Mouse (Mus musculus): ENCODE data around the gene 2310022A10Rik. TPM values are rescaled to one million over a fixed set of nuclear protein-coding genes. Genes with fewer than 3 reads are reported as not detected.
A peak's percentile ranks its signal among the peaks of the same experiment; 100 is the strongest.

The 2310022A10Rik gene
- polyA plus RNA-seq, 1 experiment from 2014 or later, result 18.4 TPM

DNA sequence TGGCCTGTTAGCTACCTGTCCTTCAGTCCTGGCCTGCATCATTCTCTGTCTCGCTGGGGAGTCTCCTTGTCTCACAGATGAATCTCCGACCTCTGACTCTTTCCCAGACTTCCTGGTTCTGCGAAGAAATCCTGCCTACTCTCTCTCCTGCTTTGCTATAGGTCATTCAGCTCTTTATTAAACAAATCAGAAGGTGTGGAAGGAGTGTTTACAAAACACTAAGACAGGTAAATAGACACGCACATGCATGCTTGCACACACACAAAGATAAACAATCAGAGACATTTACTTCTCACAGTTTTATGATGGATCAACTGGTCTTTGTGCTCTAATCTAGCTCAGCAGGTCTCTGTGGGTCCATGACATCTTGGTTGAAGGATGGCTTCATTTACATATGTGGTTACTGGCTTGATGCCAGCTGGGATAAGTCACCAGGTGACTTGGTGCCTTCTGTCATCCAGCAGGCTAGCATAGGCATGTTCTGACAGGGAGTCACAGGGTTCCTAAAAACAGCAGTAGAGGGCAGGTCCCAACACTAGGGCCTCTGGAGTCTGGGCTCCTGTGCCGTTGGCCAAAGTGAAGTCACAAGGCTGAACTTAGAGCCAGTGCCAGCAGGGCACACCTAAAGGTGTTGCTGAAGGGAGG is 16.7 kb downstream of the 2310022A10Rik start:
- no peaks in the 10 kb centered on the region for H3K27me3 ChIP-seq (ENCODE audit: control insufficient read depth, insufficient read depth, low read length)
- H3K4me1 ChIP-seq (ENCODE audit: control insufficient read depth, insufficient read depth, low read length), result no peaks in the 10 kb centered on the region
- no peak overlapping the region for H3K4me2 ChIP-seq (replicated peaks; ENCODE audit: low read depth, low read length)
- H3K36me3 ChIP-seq (ENCODE audit: control insufficient read depth, insufficient read depth, low read length), result peaks cover 50% of the 10 kb centered on the region
- H3K9ac ChIP-seq (replicated peaks; ENCODE audit: low read depth, low read length), result no peak overlapping the region
- WGBS, result 73% methylated on average over 5 of the region's 5 CpGs
- no peaks in the 10 kb centered on the region for H3K9me3 ChIP-seq (ENCODE audit: control insufficient read depth, low read depth, low read length)
- peak; percentile 23; the same call in 1 of the 2 replicates for ATAC-seq (ENCODE audit: insufficient number of reproducible peaks, insufficient read depth, low FRiP score, low read depth)
- no peak overlapping the region for H3K27ac ChIP-seq (ENCODE audit: low read length)
- no peak overlapping the region for H3K4me3 ChIP-seq (ENCODE audit: low read depth, low read length)

DNA sequence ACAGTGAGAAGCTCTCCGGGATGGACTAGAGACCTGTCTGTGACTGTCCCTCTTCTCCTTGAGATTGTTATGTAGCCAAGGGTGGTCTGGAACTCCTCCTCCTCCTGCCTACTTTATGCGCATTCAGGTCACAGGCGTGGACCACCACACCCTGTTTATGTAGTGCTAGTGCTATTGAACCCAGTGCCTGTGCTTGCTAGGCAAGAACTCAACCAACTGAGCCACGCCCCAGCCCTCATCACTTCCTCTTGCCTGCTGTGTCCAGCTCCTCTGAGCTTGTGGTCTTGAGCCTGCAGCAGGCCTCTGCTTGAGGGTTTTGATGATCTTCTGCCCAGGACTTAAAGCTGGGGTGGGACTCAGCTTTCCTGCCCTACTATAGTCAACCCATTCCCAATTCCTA is 19.1 kb downstream of the 2310022A10Rik start:
- 83% methylated on average over 4 of the region's 4 CpGs for WGBS
- Histone ChIP-seq H3K4me3 (ENCODE audit: low read depth, low read length) (no peak overlapping the region), H3K27ac (ENCODE audit: low read length) (no peak overlapping the region), H3K9ac (replicated peaks; ENCODE audit: low read depth, low read length) (no peak overlapping the region), H3K36me3 (ENCODE audit: control insufficient read depth, insufficient read depth, low read length) (peaks cover 55% of the 10 kb centered on the region), H3K4me2 (replicated peaks; ENCODE audit: low read depth, low read length) (no peak overlapping the region), H3K4me1 (ENCODE audit: control insufficient read depth, insufficient read depth, low read length) (no peaks in the 10 kb centered on the region), H3K9me3 (ENCODE audit: control insufficient read depth, low read depth, low read length) (no peaks in the 10 kb centered on the region), H3K27me3 (ENCODE audit: control insufficient read depth, insufficient read depth, low read length) (no peaks in the 10 kb centered on the region)
- no peak for ATAC-seq (ENCODE audit: insufficient number of reproducible peaks, insufficient read depth, low FRiP score, low read depth)

DNA sequence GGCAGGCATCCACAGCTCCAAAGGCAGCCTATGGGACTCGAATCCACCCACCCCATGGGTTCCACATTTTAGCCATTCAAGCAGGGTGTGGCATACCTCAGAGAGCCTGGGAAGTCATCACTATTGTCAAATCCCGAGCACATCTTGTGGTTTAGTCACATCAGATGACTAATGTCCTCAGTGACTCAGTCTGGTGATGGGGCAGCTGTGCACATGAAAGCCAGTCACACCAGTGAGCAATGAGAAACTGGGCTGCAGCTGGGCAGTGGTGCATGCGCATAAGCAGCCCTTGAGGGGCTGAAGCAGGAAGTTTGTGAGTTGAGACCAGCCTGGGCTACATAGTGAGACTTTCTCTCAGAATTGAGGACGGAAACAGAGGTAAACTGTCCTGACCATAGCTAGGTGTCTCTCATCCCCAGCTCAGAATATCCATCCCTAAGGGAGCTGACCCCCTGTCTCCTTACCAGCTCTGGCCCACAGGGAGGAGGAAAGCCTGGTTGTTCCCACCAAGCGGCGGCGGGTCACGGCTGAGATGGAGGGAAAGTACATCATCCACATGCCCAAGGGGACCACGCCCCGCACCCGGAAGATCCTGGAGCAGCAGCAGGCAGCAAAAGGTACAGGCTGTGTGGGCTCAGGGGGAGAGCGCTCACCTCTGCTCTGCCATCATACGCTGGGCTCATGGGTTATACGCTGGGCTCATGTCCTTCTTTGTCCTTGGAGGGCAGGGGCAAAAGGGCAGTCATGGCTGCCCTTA is 21.3 kb downstream of the 2310022A10Rik start:
- no peaks in the 10 kb centered on the region for H3K27me3 ChIP-seq (ENCODE audit: control insufficient read depth, insufficient read depth, low read length)
- H3K4me3 ChIP-seq (ENCODE audit: low read depth, low read length), result no peak overlapping the region
- 89% methylated on average over 14 of the region's 14 CpGs for WGBS
- no peak overlapping the region for H3K4me2 ChIP-seq (replicated peaks; ENCODE audit: low read depth, low read length)
- ATAC-seq (ENCODE audit: insufficient number of reproducible peaks, insufficient read depth, low FRiP score, low read depth), result no peak
- H3K27ac ChIP-seq (ENCODE audit: low read length), result no peak overlapping the region
- no peaks in the 10 kb centered on the region for H3K9me3 ChIP-seq (ENCODE audit: control insufficient read depth, low read depth, low read length)
- H3K9ac ChIP-seq (replicated peaks; ENCODE audit: low read depth, low read length), result no peak overlapping the region
- H3K36me3 ChIP-seq (ENCODE audit: control insufficient read depth, insufficient read depth, low read length), result peaks cover 50% of the 10 kb centered on the region
- H3K4me1 ChIP-seq (ENCODE audit: control insufficient read depth, insufficient read depth, low read length), result no peaks in the 10 kb centered on the region

DNA sequence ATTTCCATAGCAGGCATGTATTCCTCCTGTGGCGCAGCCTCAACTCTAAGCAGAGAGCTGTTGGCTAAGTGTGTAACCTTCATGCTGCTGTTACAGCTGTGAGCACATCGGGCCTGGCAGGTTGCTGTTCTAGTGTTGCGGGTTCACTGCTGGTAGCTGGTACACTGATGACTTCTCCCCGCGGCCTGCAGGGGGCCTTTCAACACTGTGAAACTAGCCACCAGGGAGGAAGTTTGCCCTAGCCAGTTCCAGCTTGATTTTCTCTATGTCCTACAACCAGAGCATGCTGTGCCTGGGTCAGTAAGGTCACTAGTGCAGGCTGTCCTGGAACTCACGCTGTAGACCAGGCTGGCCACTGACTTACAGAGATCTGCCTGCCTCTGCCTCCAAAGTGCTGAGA is 23.9 kb downstream of the 2310022A10Rik start:
- no peak for ATAC-seq (ENCODE audit: insufficient number of reproducible peaks, insufficient read depth, low FRiP score, low read depth)
- WGBS, result 68% methylated on average over 6 of the region's 6 CpGs
- H3K9ac ChIP-seq (replicated peaks; ENCODE audit: low read depth, low read length), result no peak overlapping the region; the same call in 1 of the 2 replicates

DNA sequence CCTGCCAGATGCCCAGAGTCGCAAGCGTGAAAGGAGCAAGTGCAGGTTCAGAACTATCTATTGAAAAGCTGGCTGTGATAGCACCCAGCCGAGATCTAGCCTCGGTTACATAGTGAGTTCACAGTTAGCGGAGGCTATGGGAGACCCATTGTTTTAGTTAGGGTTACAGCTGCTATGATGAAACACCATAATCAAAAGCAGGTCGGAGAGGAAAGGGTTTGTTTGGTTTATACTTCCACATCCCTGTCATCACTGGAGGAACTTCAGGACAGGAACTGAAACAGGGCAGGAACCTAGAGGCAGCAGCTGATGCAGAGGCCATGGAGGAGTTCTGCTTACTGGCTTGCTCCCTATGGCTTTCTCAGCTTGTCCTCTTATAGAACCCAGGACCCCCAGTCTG is 24.6 kb downstream of the 2310022A10Rik start:
- Histone ChIP-seq H3K27ac (ENCODE audit: low read length) (no peak overlapping the region), H3K4me1 (ENCODE audit: control insufficient read depth, insufficient read depth, low read length) (no peaks in the 10 kb centered on the region), H3K36me3 (ENCODE audit: control insufficient read depth, insufficient read depth, low read length) (peaks cover 47% of the 10 kb centered on the region), H3K4me2 (replicated peaks; ENCODE audit: low read depth, low read length) (no peak overlapping the region), H3K9ac (replicated peaks; ENCODE audit: low read depth, low read length) (no peak overlapping the region), H3K4me3 (ENCODE audit: low read depth, low read length) (no peak overlapping the region), H3K27me3 (ENCODE audit: control insufficient read depth, insufficient read depth, low read length) (no peaks in the 10 kb centered on the region), H3K9me3 (ENCODE audit: control insufficient read depth, low read depth, low read length) (no peaks in the 10 kb centered on the region)
- 91% methylated on average over 6 of the region's 6 CpGs for WGBS
- no peak for ATAC-seq (ENCODE audit: insufficient number of reproducible peaks, insufficient read depth, low FRiP score, low read depth)

More for the DNA sequence above, 23.9 kb downstream of the 2310022A10Rik start:
- Histone ChIP-seq H3K9me3 (ENCODE audit: control insufficient read depth, low read depth, low read length) (no peaks in the 10 kb centered on the region), H3K4me2 (replicated peaks; ENCODE audit: low read depth, low read length) (no peak overlapping the region), H3K36me3 (ENCODE audit: control insufficient read depth, insufficient read depth, low read length) (peaks cover 51% of the 10 kb centered on the region), H3K27me3 (ENCODE audit: control insufficient read depth, insufficient read depth, low read length) (no peaks in the 10 kb centered on the region), H3K4me3 (ENCODE audit: low read depth, low read length) (no peak overlapping the region), H3K27ac (ENCODE audit: low read length) (no peak overlapping the region), H3K4me1 (ENCODE audit: control insufficient read depth, insufficient read depth, low read length) (no peaks in the 10 kb centered on the region)

DNA sequence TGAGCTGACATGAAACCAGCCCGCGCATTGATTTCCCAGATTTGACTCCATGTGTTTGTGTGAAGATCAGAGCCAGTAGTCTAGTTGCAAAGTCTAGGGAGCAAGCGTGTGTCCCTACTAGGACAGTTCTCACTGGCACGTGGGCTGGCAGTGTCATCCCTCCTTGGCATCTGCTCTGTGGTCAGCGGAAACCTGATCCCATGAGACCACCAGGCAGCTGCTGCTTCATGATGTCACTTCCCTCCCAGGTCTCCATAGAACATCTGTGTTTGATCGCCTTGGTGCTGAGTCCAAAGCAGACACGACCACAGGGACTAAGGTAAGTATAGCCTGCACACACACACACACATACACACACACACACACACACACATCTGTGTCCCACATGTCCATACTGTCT is 25.4 kb downstream of the 2310022A10Rik start:
- H3K4me2 ChIP-seq (replicated peaks; ENCODE audit: low read depth, low read length), result no peak overlapping the region
- no peaks in the 10 kb centered on the region for H3K4me1 ChIP-seq (ENCODE audit: control insufficient read depth, insufficient read depth, low read length)
- ATAC-seq (ENCODE audit: insufficient number of reproducible peaks, insufficient read depth, low FRiP score, low read depth), result no peak
- H3K9me3 ChIP-seq (ENCODE audit: control insufficient read depth, low read depth, low read length), result no peaks in the 10 kb centered on the region
- peaks cover 46% of the 10 kb centered on the region for H3K36me3 ChIP-seq (ENCODE audit: control insufficient read depth, insufficient read depth, low read length)
- WGBS, result 86% methylated on average over 7 of the region's 7 CpGs
- no peak overlapping the region for H3K4me3 ChIP-seq (ENCODE audit: low read depth, low read length)
- H3K27ac ChIP-seq (ENCODE audit: low read length), result no peak overlapping the region
- H3K9ac ChIP-seq (replicated peaks; ENCODE audit: low read depth, low read length), result no peak overlapping the region
- H3K27me3 ChIP-seq (ENCODE audit: control insufficient read depth, insufficient read depth, low read length), result no peaks in the 10 kb centered on the region

DNA sequence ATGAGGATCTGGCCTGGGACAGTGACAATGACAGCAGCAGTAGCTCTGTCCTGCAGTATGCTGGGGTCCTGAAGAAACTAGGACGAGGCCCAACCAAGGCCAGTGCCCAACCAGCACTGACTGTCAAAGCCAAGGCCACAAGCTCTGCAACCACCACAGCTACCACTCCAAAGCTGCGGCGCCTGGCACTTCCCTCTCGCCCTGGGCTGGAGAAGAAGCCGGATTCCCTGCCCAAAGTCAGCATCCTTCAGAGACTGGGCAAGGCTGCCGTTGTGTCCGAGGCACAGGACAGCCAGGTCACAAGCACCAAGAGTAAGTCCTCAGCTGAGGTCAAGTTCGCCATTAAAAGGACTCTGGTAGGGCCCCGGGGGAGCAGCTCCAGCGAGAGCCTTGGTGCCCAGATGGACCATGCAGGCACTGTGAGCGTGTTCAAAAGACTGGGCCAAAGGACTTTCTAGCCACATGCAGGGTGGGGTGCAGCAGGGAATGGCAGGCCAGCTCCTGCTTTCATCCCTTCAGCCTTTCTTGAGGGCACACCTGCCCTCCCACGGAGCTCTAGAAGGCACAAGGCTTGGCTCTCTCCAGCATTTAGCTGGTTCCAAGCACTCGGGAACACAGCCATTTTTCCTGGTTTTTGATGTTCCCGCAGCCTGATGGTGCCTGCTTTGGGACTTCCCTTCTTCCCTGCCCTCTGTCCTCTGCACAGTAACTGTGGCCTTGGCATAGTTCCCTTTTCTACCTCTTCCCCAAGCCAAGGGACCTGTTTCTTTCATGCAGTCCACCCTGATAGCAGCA is 27.5 kb downstream of the 2310022A10Rik start:
- H3K27me3 ChIP-seq (ENCODE audit: control insufficient read depth, insufficient read depth, low read length), result no peaks in the 10 kb centered on the region
- WGBS, result 92% methylated on average over 14 of the region's 14 CpGs
- no peak for ATAC-seq (ENCODE audit: insufficient number of reproducible peaks, insufficient read depth, low FRiP score, low read depth)
- H3K27ac ChIP-seq (ENCODE audit: low read length), result no peak overlapping the region
- H3K4me2 ChIP-seq (replicated peaks; ENCODE audit: low read depth, low read length), result no peak overlapping the region
- H3K4me1 ChIP-seq (ENCODE audit: control insufficient read depth, insufficient read depth, low read length), result no peaks in the 10 kb centered on the region
- H3K9ac ChIP-seq (replicated peaks; ENCODE audit: low read depth, low read length), result no peak overlapping the region
- H3K4me3 ChIP-seq (ENCODE audit: low read depth, low read length), result no peak overlapping the region
- no peaks in the 10 kb centered on the region for H3K9me3 ChIP-seq (ENCODE audit: control insufficient read depth, low read depth, low read length)
- H3K36me3 ChIP-seq (ENCODE audit: control insufficient read depth, insufficient read depth, low read length), result peaks cover 53% of the 10 kb centered on the region

DNA sequence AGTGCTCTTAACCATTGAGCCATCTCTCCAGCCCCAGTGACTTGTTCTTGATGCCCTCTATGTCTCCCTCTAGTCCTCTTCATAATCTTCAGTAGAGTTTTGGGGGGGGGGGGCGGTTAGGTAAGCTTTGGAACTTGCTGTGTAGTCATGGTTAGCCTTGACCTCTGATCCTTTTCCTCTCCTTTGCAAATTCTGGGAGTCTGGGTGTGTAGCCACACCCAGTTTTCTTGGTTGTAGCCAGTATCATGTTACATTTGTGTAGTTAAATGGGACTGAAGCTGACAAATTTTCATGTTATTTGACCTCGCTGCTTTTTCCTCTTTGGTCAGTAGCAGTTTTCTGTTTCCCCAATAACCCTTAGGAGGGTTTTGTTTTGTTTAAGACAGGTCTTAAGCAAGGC is 33.8 kb downstream of the 2310022A10Rik start:
- no peak overlapping the region for H3K9ac ChIP-seq (replicated peaks; ENCODE audit: low read depth, low read length)
- H3K4me1 ChIP-seq (ENCODE audit: control insufficient read depth, insufficient read depth, low read length), result no peaks in the 10 kb centered on the region
- H3K9me3 ChIP-seq (ENCODE audit: control insufficient read depth, low read depth, low read length), result no peaks in the 10 kb centered on the region
- H3K27ac ChIP-seq (ENCODE audit: low read length), result no peak overlapping the region
- H3K4me3 ChIP-seq (ENCODE audit: low read depth, low read length), result no peak overlapping the region
- 60% methylated on average over 2 of the region's 2 CpGs for WGBS
- no peaks in the 10 kb centered on the region for H3K27me3 ChIP-seq (ENCODE audit: control insufficient read depth, insufficient read depth, low read length)
- H3K4me2 ChIP-seq (replicated peaks; ENCODE audit: low read depth, low read length), result no peak overlapping the region
- H3K36me3 ChIP-seq (ENCODE audit: control insufficient read depth, insufficient read depth, low read length), result peaks cover 17% of the 10 kb centered on the region; the same call in 1 of the 2 replicates
- no peak for ATAC-seq (ENCODE audit: insufficient number of reproducible peaks, insufficient read depth, low FRiP score, low read depth)

All from stomach, embryonic 14.5 days (tissue).